Mouse (Mus musculus) frontal cortex, postnatal 14 days (tissue): ENCODE measurements around the gene Lamc2.
A peak's percentile ranks its signal among the peaks of the same experiment; 100 is the strongest.

ENCODE experiments used
- DNase-seq, 2 experiments: peaks; one replicate each; pipeline ENCODE4 v3.0.0; 2022; ENCODE audit warnings: low spot score in 2 of 2

Gene Lamc2

GRCm38 (mm10) chr1:153127622-153128021 lies 58.6 kb downstream of the Lamc2 start:
- no peak for DNase-seq

- no peak for DNase-seq
Observed at GRCm38 (mm10) chr1:153126491-153127381, 59.5 kb downstream of the Lamc2 start.

GRCm38 (mm10) chr1:153125287-153126275 lies 60.7 kb downstream of the Lamc2 start:
- DNase-seq = no peak

- no peak for DNase-seq
Observed at GRCm38 (mm10) chr1:153124502-153124901, 61.7 kb downstream of the Lamc2 start.

GRCm38 (mm10) chr1:153122764-153123163 lies 63.5 kb downstream of the Lamc2 start:
- no peak for DNase-seq

GRCm38 (mm10) chr1:153121320-153121719 lies 64.9 kb downstream of the Lamc2 start:
- no peak for DNase-seq

GRCm38 (mm10) chr1:153120544-153120943 lies 65.7 kb downstream of the Lamc2 start:
- DNase-seq = no peak

- no peak for DNase-seq
Observed at GRCm38 (mm10) chr1:153115315-153115714, 70.9 kb downstream of the Lamc2 start.

GRCm38 (mm10) chr1:153111596-153111995 lies 74.7 kb downstream of the Lamc2 start:
- no peak for DNase-seq

- no peak for DNase-seq
Observed at GRCm38 (mm10) chr1:153109836-153110235, 76.4 kb downstream of the Lamc2 start.

GRCm38 (mm10) chr1:153109346-153109745 lies 76.9 kb downstream of the Lamc2 start:
- no peak for DNase-seq

GRCm38 (mm10) chr1:153107866-153108265 lies 78.4 kb downstream of the Lamc2 start:
- DNase-seq = no peak

- no peak for DNase-seq
Observed at GRCm38 (mm10) chr1:153104804-153105203, 81.4 kb downstream of the Lamc2 start.

- no peak for DNase-seq
Observed at GRCm38 (mm10) chr1:153103186-153103554, 83.1 kb downstream of the Lamc2 start.

GRCm38 (mm10) chr1:153102296-153103185 lies 83.7 kb downstream of the Lamc2 start:
- no peak for DNase-seq

- DNase-seq = peak in 1 of 2 experiments; percentile 20
Observed at GRCm38 (mm10) chr1:153101327-153101880, 84.8 kb downstream of the Lamc2 start.

- no peak for DNase-seq
Observed at GRCm38 (mm10) chr1:153100912-153101311, 85.3 kb downstream of the Lamc2 start.

GRCm38 (mm10) chr1:153098586-153098985 lies 87.7 kb downstream of the Lamc2 start:
- no peak for DNase-seq

- no peak for DNase-seq
Observed at GRCm38 (mm10) chr1:153097017-153097675, 89.1 kb downstream of the Lamc2 start.
